Mouse (Mus musculus) layer of hippocampus, adult 9-11 months (tissue): ENCODE results near the gene Apip.

Source experiments
- DNase-seq: peaks from one replicate; pipeline ENCODE4 v3.0.0; 2022

The Apip gene

GRCm38 (mm10) chr2:103106172-103106571, 32.7 kb downstream of the Apip start:
- DNase-seq: no peak

- DNase-seq: no peak
Measured at GRCm38 (mm10) chr2:103111669-103112068, 38.2 kb downstream of the Apip start.

GRCm38 (mm10) chr2:103117212-103117611, 43.7 kb downstream of the Apip start:
- no peak for DNase-seq

GRCm38 (mm10) chr2:103118324-103119196, 45.1 kb downstream of the Apip start:
- no peak for DNase-seq

GRCm38 (mm10) chr2:103119197-103119854, 45.9 kb downstream of the Apip start:
- no peak for DNase-seq

- DNase-seq: no peak
Measured at GRCm38 (mm10) chr2:103129676-103130075, 56.2 kb downstream of the Apip start.

GRCm38 (mm10) chr2:103131145-103131544, 57.7 kb downstream of the Apip start:
- no peak for DNase-seq

- DNase-seq: peak; percentile 32
Measured at GRCm38 (mm10) chr2:103138529-103139265, 65.2 kb downstream of the Apip start.
